Mouse (Mus musculus): ENCODE measurements around the gene Rmdn2. TPM values are rescaled to one million over a fixed set of nuclear protein-coding genes. Genes with fewer than 3 reads are reported as not detected.

Rmdn2 gene
- total RNA-seq, 2 experiments from 2014 or later: 11.3 to 12.9 TPM

- intact Hi-C loops (cut with DNase I): no loop called here
- no peak for DNase-seq (ENCODE audit: low spot score in 2 of 2)
These were observed 116.5 kb downstream of the Rmdn2 start for GRCm38 (mm10) chr17:79728053-79728584.

DNA sequence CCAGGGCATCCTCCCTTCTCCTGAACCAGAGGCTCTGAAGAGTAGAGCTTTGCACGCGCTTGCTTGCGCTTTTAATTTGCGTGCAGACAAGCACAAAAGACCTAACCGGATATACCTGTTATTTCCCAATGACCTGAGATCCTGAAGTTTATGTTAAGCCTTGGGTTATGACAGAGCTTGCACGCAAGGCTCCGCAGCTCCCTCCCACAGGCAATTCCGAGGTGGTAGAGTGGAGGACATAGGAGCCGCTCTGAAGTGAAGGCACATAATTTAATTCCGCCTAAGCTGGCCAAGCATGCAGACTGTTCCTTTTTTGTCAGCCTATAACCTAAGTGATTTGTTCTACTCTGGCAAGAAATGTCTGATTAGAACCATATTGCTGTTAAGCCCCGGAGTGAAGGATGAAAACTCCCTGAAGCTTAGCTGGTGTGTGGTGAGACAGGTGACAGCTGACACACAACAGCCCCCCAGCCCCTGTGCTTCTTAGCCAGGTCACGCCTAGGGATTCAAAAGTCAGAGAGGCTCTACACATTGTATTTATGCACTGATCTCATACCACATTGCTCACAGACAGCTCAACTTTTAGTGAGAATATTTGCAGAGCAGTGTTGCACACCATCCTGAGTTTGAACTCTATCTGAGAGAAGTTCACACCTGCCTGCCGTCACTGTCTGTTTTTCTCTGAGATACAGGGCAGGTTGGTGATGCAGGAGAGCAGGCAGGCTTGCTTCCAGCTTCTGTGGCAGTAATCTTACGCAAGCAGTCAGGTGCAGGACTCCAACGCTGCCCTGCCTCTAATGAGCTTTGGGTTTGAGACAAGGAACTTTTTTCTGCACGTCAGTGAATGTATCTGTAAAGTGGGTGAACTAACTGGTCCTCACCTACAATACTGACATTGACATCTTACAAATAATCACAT, 117.2 kb downstream of the Rmdn2 start:
- intact Hi-C loops (cut with DNase I): no loop called here
- DNase-seq (ENCODE audit: low spot score in 2 of 2): no peak

- DNase-seq (ENCODE audit: low spot score in 2 of 2): no peak
These were observed 119.3 kb downstream of the Rmdn2 start for GRCm38 (mm10) chr17:79730988-79731387.

GRCm38 (mm10) chr17:79733039-79733438, 121.4 kb downstream of the Rmdn2 start:
- intact Hi-C loops (cut with DNase I): no loop called here

More at GRCm38 (mm10) chr17:79730988-79731387, 119.3 kb downstream of the Rmdn2 start:
- intact Hi-C loops (cut with DNase I): no loop called here

GRCm38 (mm10) chr17:79737598-79737997, 125.9 kb downstream of the Rmdn2 start:
- no peak for DNase-seq (ENCODE audit: low spot score in 2 of 2)
- intact Hi-C loops (cut with DNase I): no loop called here

More at GRCm38 (mm10) chr17:79733039-79733438, 121.4 kb downstream of the Rmdn2 start:
- DNase-seq (ENCODE audit: low spot score in 2 of 2): no peak

DNA sequence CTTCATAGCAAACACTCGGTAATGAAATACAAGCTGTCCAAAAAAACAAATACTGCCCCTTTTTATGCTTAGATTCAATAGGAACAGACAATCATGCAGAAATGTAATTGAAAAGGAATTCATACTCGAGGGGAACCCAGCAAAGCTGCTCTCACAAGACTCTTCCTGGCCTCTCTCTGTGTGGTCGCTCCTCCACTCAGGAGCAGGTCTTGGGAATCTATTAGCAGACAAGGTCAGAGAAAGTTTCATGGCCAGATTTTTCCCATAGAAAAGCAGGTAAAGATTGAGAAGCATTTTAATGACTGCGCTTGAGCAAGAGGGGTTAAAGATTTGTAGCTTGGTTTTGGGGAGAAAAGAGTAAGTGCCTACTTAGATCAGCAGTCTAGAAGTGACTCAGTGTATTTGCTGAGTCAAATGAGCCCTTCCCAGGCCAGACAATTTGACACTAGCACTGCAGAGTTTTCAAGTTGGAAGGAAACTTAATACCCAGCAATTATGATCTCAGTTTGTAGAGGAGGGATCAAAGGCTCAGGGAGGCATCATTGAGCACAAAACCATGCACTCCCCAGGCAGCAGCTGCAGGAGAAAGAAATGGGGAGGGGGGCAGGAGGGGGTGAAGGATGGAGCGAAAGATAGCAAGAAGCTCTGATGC, 127.3 kb downstream of the Rmdn2 start:
- intact Hi-C loops (cut with DNase I): no loop called here

GRCm38 (mm10) chr17:79742635-79743034, 131.0 kb downstream of the Rmdn2 start:
- no peak for DNase-seq (ENCODE audit: low spot score in 2 of 2)
- intact Hi-C loops (cut with DNase I): no loop called here

More for the DNA sequence above, 127.3 kb downstream of the Rmdn2 start:
- no peak for DNase-seq (ENCODE audit: low spot score in 2 of 2)

Other genes starting within 250 kb of the Rmdn2 start
- 1 to 10 TPM; 3.3 to 4.2 TPM for gene Cyp1b1, start 103.2 kb downstream of the Rmdn2 start, total RNA-seq (2021)